Mouse (Mus musculus) hindbrain, embryonic 11.5 days (tissue): ENCODE data around the gene Rpl36al. TPM values are rescaled to one million over a fixed set of nuclear protein-coding genes. Genes with fewer than 3 reads are reported as not detected.

Experiments
- ATAC-seq: fragments of 200-750 bp; cut with Nextera tagmentation; 2 replicates; pipeline ENCODE4 v1.8.0; 2017; ENCODE audit warnings: mild to moderate bottlenecking, moderate TSS enrichment, moderate library complexity; ENCODE audit not compliant: low FRiP score
- DNase-seq: peaks from one replicate; pipeline ENCODE4 v3.0.0-alpha.2; 2015; ENCODE audit warnings: low spot score
- H3K27ac ChIP-seq: fragments of 300-500 bp; sonication (generic); 2 replicates; pipeline ENCODE4 v1.5.1; 2014; ENCODE audit warnings: mild to moderate bottlenecking, low read depth, low read length
- H3K27me3 ChIP-seq: fragments of 300-500 bp; sonication (generic); 2 replicates; pipeline ENCODE4 v1.6.1; 2014; ENCODE audit warnings: mild to moderate bottlenecking, low read length, moderate library complexity, mixed read lengths; ENCODE audit not compliant: control insufficient read depth, insufficient read depth
- H3K36me3 ChIP-seq: fragments of 300-500 bp; sonication (generic); 2 replicates; pipeline ENCODE4 v1.6.1; 2014; ENCODE audit warnings: mild to moderate bottlenecking, low read length, moderate library complexity, mixed read lengths; ENCODE audit not compliant: control insufficient read depth, insufficient read depth
- H3K4me1 ChIP-seq: fragments of 300-500 bp; sonication (generic); replicated peaks from 2 replicates; pipeline ENCODE4 v1.6.1; 2014; ENCODE audit warnings: low read length, mixed read lengths; ENCODE audit not compliant: control insufficient read depth, insufficient read depth
- H3K4me2 ChIP-seq: fragments of 300-500 bp; sonication (generic); replicated peaks from 2 replicates; pipeline ENCODE4 v1.6.1; 2014; ENCODE audit warnings: mild to moderate bottlenecking, low read depth, low read length
- H3K4me3 ChIP-seq: fragments of 300-500 bp; sonication (generic); 2 replicates; pipeline ENCODE4 v1.5.1; 2014; ENCODE audit warnings: low read depth, low read length
- H3K9ac ChIP-seq: fragments of 300-500 bp; sonication (generic); 2 replicates; pipeline ENCODE4 v1.6.1; 2014; ENCODE audit warnings: low read depth, low read length
- H3K9me3 ChIP-seq: fragments of 300-500 bp; sonication (generic); 2 replicates; pipeline ENCODE4 v1.6.1; 2016; ENCODE audit warnings: low read length; ENCODE audit not compliant: control insufficient read depth
- WGBS: fragments of 180-500 bp; shearing (Covaris S2); extraction: QIAGEN DNeasy Blood & Tissue Kit; methylation state at CpG from one replicate; pipeline ENCODE4 v1.1.7; 2014; 5-methylcytosine and 5-hydroxymethylcytosine counted together
- polyA plus RNA-seq: library from polyadenylated mRNA; unstranded; fragments of >200 nt; fragmentation: Nextera tagmentation; extraction: Ambion mirVana; gene quantifications from 2 replicates; pipeline ENCODE4 v1.2.1, GENCODE M21; 2014

Gene Rpl36al
- 461 and 473 TPM in 2 replicates for polyA plus RNA-seq

- H3K36me3 ChIP-seq: peaks cover 2% of the 10 kb centered on the region; the same call in 1 of the 2 replicates
- peak within 1 kb of the TSS; percentile 97 for H3K4me2 ChIP-seq
- H3K4me1 ChIP-seq: no peaks in the 10 kb centered on the region
- WGBS: under 1% methylated on average over 77 of the region's 84 CpGs
- DNase-seq (peak; percentile 99), ATAC-seq (peak; percentile 100)
- peak within 1 kb of the TSS; percentile 91 for H3K9ac ChIP-seq
- no peaks in the 10 kb centered on the region for H3K27me3 ChIP-seq
- H3K27ac ChIP-seq: peak within 1 kb of the TSS; percentile 90
- H3K4me3 ChIP-seq: peak within 1 kb of the TSS; percentile 87
- H3K9me3 ChIP-seq: no peaks in the 10 kb centered on the region
Observed at GRCm38 (mm10) chr12:69183583-69184308, at the start of gene Rpl36al, which contains the start of gene Mgat2. Rpl36al (minus strand) TSS chr12:69184083. Mgat2 (plus strand) TSS chr12:69184157.

- Histone ChIP-seq H3K9me3 (no peaks in the 10 kb centered on the region), H3K36me3 (no peaks in the 10 kb centered on the region), H3K4me3 (no peak overlapping the region), H3K9ac (no peak overlapping the region), H3K27me3 (no peaks in the 10 kb centered on the region), H3K27ac (no peak overlapping the region), H3K4me1 (no peaks in the 10 kb centered on the region), H3K4me2 (no peak overlapping the region)
- WGBS: 69% methylated on average over 2 of the region's 2 CpGs
- DNase-seq: no peak
- ATAC-seq: no peak
Observed at GRCm38 (mm10) chr12:69229251-69229650, 45.4 kb upstream of the Rpl36al start.

GRCm38 (mm10) chr12:69227776-69228466 lies 44.0 kb upstream of the Rpl36al start, which contains the start of gene Pole2:
Pole2 (minus strand) TSS chr12:69228195.
- Histone ChIP-seq H3K4me3 (peak within 1 kb of the TSS; percentile 56), H3K9me3 (no peaks in the 10 kb centered on the region), H3K9ac (peak within 1 kb of the TSS; percentile 58), H3K4me1 (no peaks in the 10 kb centered on the region), H3K27ac (no peak within 1 kb of the TSS), H3K4me2 (peak within 1 kb of the TSS; percentile 43), H3K27me3 (no peaks in the 10 kb centered on the region), H3K36me3 (no peaks in the 10 kb centered on the region)
- WGBS: under 1% methylated on average over 32 of the region's 37 CpGs
- ATAC-seq (peak; percentile 94), DNase-seq (peak; percentile 88)

- WGBS: 90% methylated on average over 19 of the region's 19 CpGs
Observed at GRCm38 (mm10) chr12:69220613-69221277, 36.9 kb upstream of the Rpl36al start.

GRCm38 (mm10) chr12:69216587-69216986 lies 32.7 kb upstream of the Rpl36al start:
- 97% methylated on average over 7 of the region's 7 CpGs for WGBS
- no peak for ATAC-seq
- Histone ChIP-seq H3K9me3 (no peaks in the 10 kb centered on the region), H3K4me1 (no peaks in the 10 kb centered on the region), H3K27ac (no peak overlapping the region), H3K9ac (no peak overlapping the region), H3K4me2 (no peak overlapping the region), H3K27me3 (no peaks in the 10 kb centered on the region), H3K36me3 (no peaks in the 10 kb centered on the region), H3K4me3 (no peak overlapping the region)
- DNase-seq: no peak

More at GRCm38 (mm10) chr12:69220613-69221277, 36.9 kb upstream of the Rpl36al start:
- Histone ChIP-seq H3K4me3 (no peak overlapping the region), H3K9me3 (no peaks in the 10 kb centered on the region), H3K4me1 (no peaks in the 10 kb centered on the region), H3K9ac (no peak overlapping the region), H3K4me2 (no peak overlapping the region), H3K36me3 (no peaks in the 10 kb centered on the region), H3K27ac (no peak overlapping the region), H3K27me3 (no peaks in the 10 kb centered on the region)
- ATAC-seq (no peak), DNase-seq (no peak)

GRCm38 (mm10) chr12:69215000-69215785 lies 31.3 kb upstream of the Rpl36al start:
- Histone ChIP-seq H3K36me3 (no peaks in the 10 kb centered on the region), H3K9ac (no peak overlapping the region), H3K4me1 (no peaks in the 10 kb centered on the region), H3K27ac (no peak overlapping the region), H3K9me3 (no peaks in the 10 kb centered on the region), H3K4me3 (no peak overlapping the region), H3K27me3 (no peaks in the 10 kb centered on the region), H3K4me2 (no peak overlapping the region)
- no peak for DNase-seq
- 95% methylated on average over 3 of the region's 3 CpGs for WGBS
- no peak for ATAC-seq

- Histone ChIP-seq H3K9me3 (no peaks in the 10 kb centered on the region), H3K27ac (no peak overlapping the region), H3K36me3 (no peaks in the 10 kb centered on the region), H3K27me3 (no peaks in the 10 kb centered on the region), H3K4me3 (no peak overlapping the region), H3K4me2 (no peak overlapping the region), H3K9ac (no peak overlapping the region), H3K4me1 (no peaks in the 10 kb centered on the region)
- no peak for DNase-seq
- WGBS: 96% methylated on average over 7 of the region's 7 CpGs
- ATAC-seq: no peak
Observed at GRCm38 (mm10) chr12:69214393-69214792, 30.5 kb upstream of the Rpl36al start.

GRCm38 (mm10) chr12:69213186-69213777 lies 29.4 kb upstream of the Rpl36al start:
- no peak overlapping the region for H3K4me3 ChIP-seq
- H3K27ac ChIP-seq: no peak overlapping the region
- no peaks in the 10 kb centered on the region for H3K9me3 ChIP-seq
- no peaks in the 10 kb centered on the region for H3K36me3 ChIP-seq
- ATAC-seq (no peak), DNase-seq (no peak)
- no peak overlapping the region for H3K4me2 ChIP-seq
- WGBS: 94% methylated on average over 13 of the region's 13 CpGs
- H3K4me1 ChIP-seq: no peaks in the 10 kb centered on the region
- no peaks in the 10 kb centered on the region for H3K27me3 ChIP-seq
- no peak overlapping the region for H3K9ac ChIP-seq
